Mouse (Mus musculus) layer of hippocampus, adult 18-20 months (tissue): ENCODE results near the gene B830017H08Rik. TPM values are rescaled to one million over a fixed set of nuclear protein-coding genes. Genes with fewer than 3 reads are reported as not detected.

Experiments
- DNase-seq, 2 experiments: peaks; one replicate each; pipeline ENCODE4 v3.0.0; 2022; ENCODE audit warnings: low spot score in 2 of 2
- long read RNA-seq: library from polyadenylated mRNA; stranded (forward); transcript quantifications from one replicate; pipeline ENCODE4 v2.0.0, GENCODE M21; 2021
- total RNA-seq, 2 experiments: library from RNA; stranded (reverse); gene quantifications; 2 replicates each; pipeline ENCODE4 v1.2.3; 2021

The B830017H08Rik gene
- 1 to 10 TPM; 2.0 to 3.3 TPM for total RNA-seq
- long read RNA-seq, partial matches to known transcripts: 0 of 3 reads
- long read RNA-seq, other reads (novel, unspliced or antisense): 0 of 3 reads

GRCm38 (mm10) chr16:17832821-17833220 is at the start of gene B830017H08Rik:
B830017H08Rik (plus strand) TSS chr16:17833121.
- DNase-seq: no peak

DNA sequence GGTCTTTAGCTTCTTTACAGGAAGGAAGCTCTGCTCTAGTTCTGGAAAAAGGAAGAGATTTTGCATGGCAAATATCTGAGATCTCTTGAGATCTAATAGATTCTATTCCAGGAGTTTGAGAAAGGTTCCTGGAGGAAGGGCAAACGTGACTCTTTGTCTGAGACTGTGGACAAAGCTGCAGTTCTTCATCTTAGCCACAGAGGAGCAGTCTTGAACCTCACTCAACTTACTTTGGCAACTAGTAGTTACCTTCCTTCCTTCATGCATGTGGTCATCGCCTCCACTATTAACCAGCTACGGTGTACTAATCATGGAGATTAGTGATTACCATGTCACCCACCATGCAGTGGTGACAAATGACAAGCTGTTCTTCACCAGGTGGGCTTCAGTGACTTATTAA is 47.6 kb upstream of the B830017H08Rik start:
- no peak for DNase-seq

DNA sequence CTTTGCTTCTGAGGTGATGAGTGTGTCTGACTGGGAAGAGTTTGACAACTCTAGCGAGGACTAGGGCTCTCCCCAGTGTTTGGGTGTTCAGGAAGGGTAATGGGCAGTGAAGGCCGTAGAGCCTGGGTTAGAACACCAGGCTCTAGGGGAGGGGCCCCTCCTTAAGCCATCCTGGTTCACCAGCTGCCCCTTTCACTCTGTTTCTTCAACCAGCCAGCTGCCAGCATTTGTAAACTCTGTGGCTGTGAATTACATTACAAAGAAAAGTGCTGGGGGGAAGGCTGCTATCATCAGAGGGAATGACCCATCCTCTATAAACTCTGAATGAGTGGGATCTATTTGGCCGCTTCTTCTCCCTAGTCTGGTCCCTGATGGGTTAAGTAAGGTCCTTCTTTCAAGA is 40.2 kb upstream of the B830017H08Rik start:
- DNase-seq: no peak

DNA sequence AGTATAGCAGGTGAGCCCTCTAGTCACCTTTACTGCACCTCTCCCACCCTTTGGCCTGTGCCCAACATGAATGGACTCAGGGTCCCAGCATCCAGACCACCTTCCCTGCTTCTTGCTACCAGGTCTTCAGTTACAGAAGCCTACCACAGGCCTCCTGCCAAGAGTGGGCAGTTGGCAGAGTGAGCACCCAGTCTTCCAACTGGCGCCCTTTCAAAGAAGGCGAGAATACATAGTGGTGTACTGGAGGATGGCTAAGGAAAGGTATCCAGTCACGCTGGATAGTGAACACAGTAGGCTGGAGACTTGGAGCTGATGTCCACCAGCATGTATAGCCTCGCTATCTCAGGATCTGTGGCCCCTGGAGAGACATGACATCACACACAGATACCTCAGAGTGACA is 38.9 kb upstream of the B830017H08Rik start:
- no peak for DNase-seq

DNA sequence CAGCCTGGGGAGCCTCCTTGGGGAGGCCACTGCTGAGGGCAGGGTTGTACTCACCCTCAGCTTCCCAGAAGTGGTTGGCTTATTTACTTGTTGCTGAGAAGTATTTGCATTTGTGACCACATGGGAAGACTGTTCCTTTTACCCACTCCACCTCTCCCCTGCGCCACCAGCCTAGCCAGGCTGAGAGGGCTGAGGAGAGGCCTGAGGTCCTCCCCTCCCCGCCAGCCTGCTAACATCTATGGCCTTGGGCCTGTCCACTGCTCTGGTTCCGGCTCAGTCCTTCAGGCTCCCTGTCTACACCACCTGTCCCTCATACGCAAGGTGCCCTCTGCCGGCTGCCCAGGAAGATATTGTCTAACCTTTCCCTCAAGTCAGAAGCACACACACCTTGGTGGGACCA is 37.3 kb upstream of the B830017H08Rik start:
- no peak for DNase-seq

DNA sequence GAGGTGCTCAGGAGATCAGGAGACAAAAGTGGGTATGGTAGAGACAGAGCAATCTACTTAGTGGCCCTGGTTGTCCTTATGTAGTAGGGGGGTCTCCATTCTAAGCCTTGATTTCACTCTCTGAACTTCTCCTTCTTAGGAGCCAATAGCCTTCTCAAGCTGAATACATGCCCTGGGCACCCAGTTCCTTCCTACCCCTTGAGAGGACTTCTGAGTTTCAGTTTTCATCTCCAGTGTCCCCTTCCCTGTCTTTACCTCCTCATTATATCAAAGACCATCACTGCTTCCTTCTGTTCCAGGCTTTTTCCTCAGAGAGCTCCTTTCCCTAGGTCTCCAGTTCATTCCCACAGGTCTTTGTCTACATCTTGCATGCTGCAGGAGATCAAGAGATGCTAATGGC is 36.4 kb upstream of the B830017H08Rik start:
- DNase-seq: no peak

GRCm38 (mm10) chr16:17796971-17797811 is 35.7 kb upstream of the B830017H08Rik start, which contains the start of gene Scarf2:
Scarf2 (plus strand) TSS chr16:17797282.
- DNase-seq: no peak

DNA sequence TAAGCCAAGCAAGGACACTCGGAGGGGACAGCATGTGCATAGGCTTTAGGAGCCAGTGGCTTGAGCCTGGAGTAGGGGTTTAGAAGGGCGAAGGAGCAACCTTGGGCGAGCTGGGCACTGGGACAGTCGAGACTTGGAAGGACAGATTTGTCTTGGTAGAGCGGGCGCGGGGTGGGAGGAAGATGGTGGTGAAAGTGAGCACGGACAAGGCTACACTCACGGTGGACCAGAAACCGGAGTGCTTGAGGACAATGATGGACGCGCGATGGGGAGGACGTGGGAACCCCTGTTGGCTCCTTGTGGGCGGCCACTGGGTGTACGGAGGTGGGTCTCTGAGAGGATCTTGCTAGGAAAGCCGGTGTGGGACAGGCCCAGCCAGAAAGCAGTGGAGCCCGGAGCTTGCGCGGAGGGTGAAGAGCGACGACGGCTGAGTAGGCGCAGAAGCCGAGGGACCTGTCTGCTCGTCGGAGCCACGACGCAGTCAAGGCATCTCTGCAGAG is 35.1 kb upstream of the B830017H08Rik start:
- DNase-seq: no peak

DNA sequence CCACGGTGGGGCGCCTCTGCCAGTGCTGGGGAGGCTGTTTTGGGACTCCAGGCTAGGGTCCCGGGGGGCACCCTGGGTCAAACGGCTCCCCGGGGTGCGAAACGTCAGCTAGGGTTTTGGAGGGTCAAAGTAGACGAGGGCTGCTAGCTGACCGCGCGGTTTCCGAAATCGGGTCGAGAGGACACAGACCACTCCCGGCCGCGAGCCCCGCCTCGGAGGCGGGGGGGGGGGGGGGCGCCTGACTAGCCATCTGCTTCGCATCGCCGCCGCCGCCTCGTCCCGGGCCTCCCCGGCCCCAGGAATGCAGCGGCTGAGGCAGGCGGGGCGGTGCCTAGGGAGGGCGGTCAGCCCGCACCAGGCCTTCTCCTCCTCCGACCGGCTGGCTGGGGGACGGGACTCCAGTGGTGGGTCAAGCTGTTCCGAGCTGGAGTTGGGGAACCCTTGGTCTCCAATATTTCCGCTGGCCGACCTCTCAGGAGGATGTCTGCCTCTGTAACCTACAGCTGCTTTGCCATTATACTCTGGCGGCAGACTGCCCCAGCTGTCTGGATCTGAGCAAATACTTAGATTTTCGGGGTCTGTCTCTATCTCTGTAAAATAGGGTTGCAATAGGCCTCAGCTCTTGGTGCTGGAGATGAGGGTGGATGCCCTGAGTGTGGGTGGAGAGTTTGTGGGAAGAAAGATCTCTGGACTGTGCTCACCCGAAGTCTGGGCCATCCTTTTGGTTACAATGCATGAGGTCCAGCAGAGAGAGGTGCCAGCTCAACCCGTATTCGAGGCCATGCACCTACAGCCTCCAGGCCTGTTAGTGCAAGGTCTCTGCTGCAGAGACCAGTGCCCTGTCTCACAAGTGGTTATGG is 34.4 kb upstream of the B830017H08Rik start:
- no peak for DNase-seq

- DNase-seq: no peak
These were observed 33.3 kb upstream of the B830017H08Rik start for GRCm38 (mm10) chr16:17799584-17799983.

DNA sequence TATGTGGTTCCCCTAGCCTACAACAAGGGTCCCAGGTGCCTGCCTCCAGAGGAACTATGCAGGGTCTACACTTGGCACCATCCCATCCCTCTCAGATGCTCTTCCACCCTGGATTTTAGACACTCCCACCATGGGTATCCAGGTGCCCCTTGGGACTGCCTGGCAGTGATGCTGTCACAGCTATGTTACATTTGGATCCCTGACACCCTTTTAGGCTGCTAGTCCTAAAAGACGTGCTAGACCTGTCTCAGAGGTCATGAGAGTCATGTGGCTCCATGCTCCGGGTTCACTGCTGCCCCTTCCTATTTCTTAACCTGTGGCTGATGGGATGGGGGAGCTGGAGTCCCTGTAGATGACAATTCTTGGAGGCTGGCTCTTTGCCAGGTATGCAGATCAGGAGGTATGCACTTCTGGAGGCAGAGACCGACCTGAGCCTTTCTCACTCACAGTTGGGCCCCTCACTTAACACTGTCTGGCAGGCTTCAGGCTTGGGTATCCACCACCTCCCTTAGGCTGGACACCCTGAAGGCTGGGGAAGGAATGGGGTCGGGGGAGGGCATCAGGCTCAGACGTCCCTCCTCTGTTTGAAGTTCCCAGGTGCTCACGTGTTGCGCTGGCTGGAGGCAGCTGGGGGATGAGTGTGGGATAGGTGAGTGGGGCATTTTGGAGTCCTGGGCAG is 31.0 kb upstream of the B830017H08Rik start:
- DNase-seq: no peak

GRCm38 (mm10) chr16:17802456-17802838 is 30.5 kb upstream of the B830017H08Rik start:
- no peak for DNase-seq

DNA sequence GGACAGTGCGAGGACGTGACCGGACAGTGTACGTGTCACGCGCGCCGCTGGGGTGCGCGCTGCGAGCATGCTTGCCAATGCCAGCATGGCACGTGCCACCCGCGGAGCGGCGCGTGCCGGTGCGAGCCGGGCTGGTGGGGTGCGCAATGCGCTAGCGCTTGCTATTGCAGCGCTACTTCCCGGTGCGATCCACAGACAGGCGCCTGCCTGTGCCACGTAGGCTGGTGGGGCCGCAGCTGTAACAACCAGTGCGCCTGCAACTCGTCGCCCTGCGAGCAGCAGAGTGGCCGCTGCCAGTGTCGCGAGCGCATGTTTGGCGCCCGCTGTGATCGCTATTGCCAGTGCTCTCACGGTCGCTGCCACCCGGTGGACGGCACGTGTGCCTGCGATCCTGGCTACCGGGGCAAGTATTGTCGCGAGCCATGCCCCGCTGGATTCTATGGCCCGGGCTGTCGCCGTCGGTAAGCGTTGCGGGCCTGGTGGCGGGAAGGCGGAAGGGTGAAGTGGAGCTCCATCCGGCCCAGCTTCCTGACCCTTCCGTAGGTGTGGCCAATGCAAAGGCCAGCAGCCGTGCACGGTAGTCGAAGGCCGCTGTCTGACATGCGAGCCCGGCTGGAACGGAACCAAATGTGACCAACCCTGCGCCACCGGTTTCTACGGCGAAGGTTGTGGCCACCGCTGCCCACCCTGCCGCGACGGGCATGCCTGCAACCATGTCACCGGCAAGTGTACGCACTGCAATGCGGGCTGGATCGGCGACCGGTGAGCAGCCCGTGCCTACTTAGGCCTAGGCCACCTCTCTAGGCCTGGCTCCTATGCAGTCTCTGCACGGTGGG is 29.9 kb upstream of the B830017H08Rik start:
- DNase-seq: peak in 1 of 2 experiments; percentile 45

DNA sequence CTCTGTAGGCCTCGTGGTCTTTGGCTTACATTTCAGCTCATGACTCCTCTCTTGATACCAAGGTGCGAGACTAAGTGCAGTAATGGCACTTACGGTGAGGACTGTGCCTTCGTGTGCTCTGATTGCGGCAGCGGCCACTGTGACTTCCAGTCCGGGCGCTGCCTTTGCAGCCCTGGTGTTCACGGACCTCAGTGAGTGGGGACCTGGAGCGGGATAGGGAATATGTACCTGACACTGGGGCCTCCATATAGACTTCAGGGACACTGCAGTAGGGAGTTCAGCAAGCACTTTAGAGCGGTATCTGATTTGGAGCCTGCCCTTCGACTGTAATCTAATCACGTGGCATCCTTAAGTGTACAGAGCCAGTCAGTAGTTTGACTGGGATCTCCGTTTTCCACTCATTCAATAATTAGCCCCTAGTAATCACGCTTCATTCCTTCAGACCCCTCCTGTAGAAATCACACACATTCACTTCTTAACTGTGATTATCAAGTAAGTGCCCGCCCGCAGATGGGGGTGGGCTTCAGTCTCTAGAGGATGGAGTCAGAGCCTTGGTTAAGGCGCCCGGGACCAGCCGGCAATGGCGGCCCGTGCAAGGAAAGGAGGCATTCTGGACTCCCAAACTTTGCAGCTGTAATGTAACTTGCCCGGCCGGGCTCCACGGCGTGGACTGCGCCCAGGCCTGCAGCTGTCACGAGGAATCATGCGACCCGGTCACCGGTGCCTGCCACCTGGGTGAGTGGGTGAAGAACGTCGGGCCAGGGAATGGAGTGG is 29.1 kb upstream of the B830017H08Rik start:
- no peak for DNase-seq

DNA sequence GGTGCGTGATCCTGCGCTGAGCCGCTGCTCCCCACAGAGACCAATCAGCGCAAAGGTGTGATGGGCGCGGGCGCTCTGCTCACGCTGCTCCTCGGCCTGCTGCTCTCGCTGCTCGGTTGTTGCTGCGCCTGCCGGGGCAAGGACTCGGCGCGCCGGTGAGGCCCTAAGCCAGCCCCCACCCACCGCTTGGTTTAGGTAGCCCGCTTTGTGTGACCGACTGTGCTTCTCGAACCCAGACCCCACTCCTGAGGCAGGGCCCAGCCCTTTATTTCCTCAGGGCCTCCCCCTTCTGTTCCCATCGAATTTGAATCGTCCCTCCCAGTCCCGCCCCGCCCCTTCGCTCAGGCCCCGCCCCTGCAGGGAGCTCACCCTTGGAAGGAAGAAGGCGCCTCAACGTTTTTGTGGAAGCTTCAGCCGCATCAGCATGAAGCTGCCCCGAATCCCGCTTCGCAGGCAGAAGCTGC is 28.4 kb upstream of the B830017H08Rik start:
- no peak for DNase-seq

DNA sequence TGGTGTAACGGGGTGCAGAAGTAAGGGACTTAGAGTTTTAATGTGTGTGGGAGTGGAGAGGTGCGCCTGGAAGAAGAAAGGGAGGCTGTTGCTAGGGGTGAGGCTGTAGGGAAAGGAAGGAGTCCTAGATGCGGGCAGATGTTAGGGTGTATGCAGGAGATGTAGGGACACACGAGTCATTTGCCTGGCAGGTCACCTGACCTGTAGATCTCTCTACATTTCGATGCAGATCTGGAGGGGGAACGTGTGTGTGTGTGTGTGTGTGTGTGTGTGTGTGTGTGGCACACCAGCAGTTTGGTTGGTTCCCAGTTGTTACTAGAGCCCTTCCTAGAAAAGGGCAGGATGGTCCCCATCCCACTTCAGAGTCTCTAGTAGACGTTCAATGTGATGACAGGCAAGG is 27.9 kb upstream of the B830017H08Rik start:
- no peak for DNase-seq

DNA sequence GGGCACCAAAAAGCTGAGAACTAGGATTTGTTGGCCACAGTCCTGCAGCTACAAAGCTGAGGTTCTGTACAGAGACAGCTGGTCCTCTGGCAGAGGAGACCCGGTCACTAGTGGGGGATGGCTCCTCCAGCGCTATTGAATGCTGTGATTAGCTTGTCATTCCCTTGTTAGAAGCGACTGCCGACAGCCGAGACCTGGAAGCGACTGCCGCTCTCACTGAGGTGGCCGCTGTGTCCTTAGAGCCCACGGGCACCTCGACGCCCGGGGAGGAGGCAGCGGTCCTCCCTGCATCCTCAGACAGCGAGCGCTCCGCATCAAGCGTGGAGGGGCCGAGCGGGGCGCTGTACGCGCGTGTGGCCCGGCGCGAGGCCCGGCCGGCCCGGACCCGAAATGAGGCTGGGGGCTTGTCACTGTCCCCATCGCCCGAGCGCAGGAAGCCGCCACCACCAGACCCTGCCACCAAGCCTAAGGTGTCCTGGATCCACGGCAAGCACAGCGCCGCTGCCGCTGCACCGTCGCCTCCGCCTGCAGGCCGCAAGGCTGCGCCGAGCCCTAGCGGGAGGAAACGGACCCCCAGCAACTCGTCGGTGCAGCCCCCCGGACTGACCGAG is 26.2 kb upstream of the B830017H08Rik start:
- peak in 1 of 2 experiments; percentile 47 for DNase-seq

GRCm38 (mm10) chr16:17807192-17808009 is 25.5 kb upstream of the B830017H08Rik start:
- peak; percentile 88 to 92 for DNase-seq
